Mouse (Mus musculus) thymus, postnatal 36 days (tissue): Measurements from ENCODE around the gene Gpatch11.
"Not testable (repeated sequence)": the region's sequence is repeated elsewhere in the genome, so short reads cannot be mapped to it uniquely, and the experiment has no call there.

ENCODE experiments used
- DNase-seq, 2 experiments: peaks; one replicate each; pipeline ENCODE4 v3.0.0; 2022; ENCODE audit warnings: mixed read lengths in 2 of 2

The Gpatch11 gene

DNA sequence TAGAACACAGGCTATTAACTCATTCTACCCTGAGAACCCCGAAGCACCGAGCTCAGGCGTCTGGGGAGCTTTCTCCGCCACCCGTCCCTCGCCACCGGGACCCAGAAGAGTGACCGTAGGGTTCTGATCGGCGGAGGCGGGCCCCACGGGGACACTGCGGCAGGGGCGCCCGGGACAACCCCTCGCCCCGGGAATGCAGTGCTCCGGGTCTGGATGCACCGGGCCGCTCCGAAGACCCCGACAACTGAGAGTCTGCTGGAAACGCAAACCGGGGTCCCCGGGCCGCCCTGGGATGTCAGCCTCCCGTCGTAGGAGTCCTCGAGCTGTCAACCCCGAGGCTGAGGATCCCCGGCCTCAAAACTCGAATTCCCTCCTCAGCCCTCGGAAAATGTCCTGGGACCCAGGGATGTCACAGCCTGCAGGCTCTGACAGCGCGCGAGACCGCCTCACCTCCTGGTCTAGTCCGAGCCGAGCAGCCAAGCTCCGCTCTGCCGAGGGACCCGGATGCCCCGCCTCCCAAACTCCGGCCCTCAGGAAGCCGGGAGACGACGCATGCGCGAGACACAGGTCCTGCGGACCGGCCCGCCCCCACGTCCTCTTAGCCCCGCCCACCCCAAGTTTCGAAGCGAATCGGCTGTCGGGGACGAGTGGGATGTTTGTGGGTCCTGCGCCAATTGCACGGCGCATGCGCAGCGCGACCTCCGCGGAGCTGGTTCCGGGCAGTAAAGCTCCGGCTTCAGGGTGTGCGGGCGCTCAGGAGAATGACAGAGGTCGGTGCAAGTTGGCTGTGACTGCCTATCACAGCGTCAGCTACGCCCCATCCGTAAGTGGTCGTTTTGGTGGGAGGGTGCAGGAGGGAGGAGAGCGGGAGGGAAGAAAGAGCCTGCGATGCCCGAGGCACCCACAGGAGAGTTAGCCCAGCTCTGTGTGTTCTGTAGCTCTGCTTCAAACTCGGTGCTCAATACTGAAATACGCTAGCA lies at the start of gene Gpatch11, which contains the start of gene Heatr5b:
Gpatch11 (plus strand) TSS at position 712 of the 980 bp plus-strand sequence.
Heatr5b (minus strand) TSS at position 509 of the 980 bp plus-strand sequence.
- peak; percentile 97 to 98 for DNase-seq

DNA sequence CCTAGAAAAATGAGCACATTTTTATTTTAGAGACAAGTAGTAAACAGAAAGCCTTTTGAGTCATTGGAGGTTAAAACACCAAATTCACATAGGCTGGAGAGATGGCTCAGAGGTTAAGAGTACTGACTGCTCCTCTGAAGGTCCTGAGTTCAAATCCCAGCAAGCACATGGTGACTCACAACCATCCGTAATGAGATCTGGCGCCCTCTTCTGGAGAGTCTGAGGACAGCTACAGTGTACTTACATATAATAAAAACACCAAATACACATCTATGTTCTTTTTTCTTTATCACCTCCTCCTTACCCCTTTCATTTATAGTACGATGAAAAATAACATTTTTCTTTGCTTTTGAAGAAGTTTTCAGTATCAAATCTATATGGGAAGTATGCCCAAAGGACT lies 47.1 kb upstream of the Gpatch11 start:
- not testable (repeated sequence) for DNase-seq

DNA sequence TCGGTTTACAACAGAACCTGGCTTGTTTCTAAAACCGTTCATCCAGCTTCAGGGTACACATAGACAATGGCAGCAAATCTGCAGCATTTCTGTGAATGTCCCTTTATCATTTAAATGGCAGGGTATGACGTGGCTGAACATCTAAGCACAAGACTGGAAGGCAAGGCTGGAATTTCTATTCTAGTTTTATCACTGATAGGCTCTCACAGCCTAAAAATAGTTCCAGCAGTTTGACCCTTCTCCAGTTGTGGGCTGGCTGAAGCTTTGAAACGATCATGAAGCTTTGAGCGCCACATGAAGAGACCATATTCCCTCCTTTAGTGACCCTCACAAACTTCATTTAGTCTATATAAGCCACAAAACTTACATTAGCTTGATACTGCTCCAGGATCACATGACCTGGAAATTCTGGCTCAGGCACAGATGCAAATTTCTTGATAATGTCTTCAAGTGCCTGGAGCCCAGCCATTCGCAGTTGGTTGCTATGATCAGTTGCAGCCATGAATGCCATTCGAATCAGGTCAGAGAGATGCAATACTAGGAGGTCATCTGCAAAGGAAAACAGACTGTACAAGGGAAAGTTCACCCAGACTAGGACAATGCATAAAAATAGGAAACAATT lies 44.2 kb upstream of the Gpatch11 start:
- DNase-seq = no peak

DNA sequence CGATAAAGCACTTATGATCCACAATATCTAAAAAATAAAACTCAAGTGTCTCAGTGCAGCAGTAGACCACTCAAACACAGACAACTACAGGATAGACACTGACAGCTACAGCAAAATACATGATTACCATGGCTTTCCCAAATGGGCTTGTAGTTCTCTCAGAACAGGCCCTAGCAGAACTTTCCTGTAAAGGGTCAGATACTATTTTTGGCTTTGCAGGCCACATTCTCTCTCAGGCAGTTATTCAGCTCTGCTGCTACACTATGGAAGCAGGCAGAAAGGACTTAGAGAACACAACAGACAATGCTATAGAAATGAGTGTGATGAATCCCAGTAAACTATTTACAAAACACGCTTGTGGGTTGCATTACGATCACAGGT lies 43.7 kb upstream of the Gpatch11 start:
- no peak for DNase-seq

DNA sequence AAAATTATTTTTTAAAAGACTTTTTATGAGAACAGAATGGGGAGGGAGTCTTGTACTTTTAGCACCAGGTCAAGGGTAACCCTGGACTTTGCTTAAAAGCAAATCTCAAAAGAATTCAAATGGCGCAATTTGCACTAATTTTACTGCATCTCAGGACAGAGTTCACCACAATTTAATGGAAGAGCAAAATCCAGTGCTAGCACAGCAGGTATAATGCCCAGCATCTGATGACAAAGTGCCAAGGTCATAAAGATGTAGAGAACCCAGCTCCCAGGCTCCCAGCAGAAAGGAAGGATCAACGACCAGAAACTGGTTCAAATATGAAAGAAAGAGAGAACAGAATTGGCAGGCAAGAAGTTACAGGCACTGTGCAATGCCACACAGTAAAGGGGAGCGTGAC lies 43.2 kb upstream of the Gpatch11 start:
- no peak for DNase-seq

DNA sequence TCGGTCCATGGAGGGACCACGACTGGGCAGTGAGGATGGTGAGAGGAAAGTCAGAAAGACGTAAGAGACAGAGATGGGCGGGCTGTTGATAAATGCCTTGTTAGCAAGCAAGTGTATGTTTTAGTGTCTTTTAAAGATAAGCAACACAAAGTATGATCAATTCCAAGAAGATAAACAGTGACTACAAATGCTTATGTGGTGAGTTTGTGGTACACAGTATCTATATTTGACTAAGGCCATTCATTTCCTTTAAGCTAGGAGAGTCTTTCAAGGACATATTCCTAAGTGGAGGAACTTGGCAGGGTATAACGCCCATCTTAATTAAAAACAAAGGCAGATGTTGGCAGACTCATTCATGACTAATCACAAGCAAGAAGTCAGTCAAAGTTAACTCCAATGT lies 41.0 kb upstream of the Gpatch11 start:
- no peak for DNase-seq

DNA sequence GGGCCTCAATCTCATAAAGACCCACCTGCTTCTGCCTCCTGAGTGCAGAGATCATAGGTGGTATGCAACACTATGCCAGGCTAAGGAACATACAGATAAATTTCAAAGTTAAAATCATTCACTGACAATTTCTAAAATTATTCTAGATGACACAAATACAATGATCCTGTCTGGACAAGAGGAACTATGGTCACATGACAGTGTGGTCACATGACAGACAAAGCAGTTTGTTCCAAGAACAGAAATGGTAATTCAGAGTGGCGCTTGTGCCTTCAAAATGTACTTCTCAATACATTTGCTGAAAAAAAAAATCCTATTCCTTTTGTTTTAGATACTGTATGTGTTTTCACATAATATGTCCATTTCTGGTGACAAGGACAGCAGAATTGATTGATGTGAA lies 38.1 kb upstream of the Gpatch11 start:
- DNase-seq = no peak

DNA sequence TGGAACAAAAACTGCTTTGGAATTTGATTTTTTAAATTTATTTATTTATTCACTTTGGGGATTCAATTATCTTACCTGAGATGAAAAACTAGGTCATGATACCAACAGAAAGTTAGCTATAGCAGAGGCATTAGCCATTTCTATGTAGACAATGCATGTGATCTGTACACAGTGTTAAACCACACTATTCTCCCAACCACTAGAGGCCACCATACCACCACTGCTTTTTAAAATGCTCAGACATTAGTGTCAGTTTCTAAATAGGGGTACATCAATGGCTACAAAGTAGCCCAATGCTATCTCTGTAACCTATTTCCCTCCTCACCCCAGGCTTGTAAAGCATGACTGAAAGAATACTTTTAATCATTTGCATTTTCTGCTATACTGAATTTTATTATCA lies 26.3 kb upstream of the Gpatch11 start:
- DNase-seq = no peak

DNA sequence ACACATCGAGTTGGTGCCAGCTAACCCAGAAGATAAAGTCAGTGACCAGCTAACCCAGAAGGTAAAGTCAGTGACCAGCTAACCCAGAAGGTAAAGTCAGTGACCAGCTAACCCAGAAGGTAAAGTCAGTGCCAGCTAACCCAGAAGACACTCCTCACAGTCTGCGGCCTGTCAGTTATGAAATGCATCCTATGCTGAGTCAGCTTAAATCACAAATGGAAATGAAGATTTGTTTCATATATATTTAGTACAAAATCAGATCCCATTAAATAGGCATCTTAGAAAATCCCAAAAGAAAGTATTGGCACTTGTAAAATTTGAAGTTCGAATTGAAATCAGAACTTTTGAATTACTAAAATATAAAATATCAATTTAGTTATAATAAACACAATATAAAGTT lies 25.8 kb upstream of the Gpatch11 start:
- no peak for DNase-seq

DNA sequence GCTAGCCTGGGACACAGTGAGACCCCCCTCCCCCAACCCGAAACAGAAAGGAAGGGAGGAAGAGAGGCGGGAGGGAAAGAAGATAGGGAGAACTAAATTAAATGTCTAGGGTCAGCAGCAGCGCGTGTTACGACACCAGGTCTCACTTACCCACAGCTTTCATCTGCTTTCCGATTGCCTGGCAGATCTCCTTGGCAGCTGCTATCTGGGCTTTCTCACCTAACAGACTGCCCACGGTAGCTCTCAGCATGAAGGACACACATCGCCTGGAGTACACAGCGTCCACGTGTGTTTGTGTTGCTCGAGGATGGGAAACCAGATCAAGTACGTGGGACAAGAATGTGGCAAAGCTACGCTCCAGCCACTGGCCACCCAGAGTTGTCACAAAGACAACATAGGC lies 11.0 kb upstream of the Gpatch11 start:
- DNase-seq = no peak

DNA sequence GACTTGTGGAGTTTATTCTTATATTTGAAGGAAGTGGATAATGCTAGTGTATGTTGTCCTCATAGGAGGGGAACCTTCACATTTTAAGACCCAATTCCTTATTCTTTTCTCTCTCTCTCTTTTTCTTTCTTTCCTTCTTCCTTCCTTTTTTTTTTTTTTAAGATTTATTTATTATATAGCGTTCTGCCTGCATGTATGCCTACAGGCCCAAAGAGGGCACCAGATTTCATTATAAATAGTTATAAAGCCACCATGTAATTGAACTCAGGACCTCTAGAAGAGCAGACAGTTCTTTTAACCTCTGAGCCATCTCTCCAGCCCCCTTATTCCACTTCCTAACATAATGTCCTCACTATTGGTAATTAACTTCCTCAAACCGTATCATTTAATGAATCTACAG lies 689 bp downstream of the Gpatch11 start:
- no peak for DNase-seq

DNA sequence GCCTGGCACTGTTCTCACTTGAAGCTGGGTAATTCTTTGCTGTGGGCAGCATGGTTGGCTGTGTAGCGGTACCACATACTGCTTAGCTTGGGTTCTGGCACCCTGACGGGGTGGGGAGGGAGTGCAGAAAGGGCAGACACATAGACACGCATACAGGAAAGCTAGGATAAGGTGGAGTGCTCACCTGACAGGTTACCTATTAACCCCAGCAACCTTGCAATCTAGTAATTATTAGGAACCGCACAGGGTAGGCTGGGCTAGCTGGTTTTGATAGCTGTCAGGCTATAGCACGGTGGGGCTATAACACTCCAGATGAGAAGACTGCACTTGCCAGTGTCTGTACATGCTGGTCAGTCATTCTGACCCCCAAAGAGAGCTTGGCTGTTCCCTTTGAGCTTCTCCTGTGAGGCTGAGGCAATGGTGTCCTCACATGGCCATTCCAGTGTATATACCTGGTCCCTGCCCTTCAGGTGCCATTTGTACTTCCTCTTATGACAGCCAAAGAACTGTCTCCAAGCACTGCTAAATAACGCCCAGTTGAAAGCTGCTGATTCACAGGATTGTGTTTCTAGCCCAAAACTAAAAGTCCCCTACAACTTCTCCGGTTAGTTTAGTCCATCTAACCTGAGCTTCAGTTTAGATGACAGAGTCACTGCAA lies 7.0 kb downstream of the Gpatch11 start:
- DNase-seq = no peak

DNA sequence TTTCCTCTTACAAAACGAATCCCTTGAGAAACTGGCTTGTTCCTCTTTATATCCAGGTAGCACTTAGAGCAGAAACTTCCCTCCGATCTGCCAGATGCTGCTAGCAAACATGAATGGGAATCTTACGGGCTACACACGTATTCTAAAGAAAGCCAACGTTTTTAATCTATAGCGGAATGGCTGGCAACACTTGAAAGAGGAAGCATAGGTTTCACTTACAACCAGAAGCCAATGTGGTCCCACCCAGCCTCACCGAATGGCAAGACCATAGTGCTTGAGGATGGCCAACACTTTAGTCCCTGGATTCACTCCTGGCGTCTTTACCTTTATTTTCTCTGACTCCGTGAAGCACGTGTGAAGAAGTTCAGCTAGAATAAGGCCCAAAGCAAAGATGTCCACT lies 20.9 kb downstream of the Gpatch11 start:
- DNase-seq = no peak

DNA sequence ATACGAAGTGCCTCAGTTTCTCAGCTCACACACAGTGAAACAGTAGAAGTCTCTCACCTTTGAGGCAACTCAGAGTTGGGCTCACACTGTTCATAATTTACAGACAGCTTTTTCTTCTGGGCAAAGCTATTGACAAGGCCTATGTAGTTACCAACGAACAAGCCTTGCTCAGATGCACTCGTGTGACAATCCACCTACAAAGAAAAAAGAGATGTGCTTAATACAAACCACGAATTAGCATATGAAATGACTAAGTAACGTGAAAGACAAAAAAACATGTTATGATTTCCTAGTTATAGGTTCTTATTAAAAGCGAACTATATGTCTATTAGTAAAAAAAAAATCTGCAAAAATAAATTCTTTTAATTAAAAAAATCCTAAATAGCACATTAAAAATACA lies 38.5 kb downstream of the Gpatch11 start:
- no peak for DNase-seq

DNA sequence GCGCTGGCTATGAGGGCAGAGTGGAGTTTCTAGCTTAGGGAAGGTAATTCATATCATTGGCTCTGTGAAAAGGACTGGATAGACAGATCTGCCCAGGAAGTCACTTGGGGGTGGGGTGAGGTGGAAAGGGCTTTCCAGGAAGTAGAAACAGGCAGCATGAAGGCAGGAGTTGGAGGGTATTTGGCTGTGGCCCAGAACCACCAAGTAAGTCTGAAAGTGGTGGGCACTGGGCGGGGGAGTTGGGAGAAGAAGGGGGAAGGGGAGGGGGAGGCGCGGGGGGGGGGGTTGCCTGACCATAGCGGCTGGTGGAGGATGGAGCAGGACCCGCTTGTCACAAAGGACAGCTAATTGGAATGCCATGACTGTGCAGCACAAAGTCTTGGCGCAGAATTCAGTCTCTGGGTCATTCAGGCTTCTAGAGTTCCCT lies 46.5 kb downstream of the Gpatch11 start:
- peak; percentile 14 to 33 for DNase-seq

DNA sequence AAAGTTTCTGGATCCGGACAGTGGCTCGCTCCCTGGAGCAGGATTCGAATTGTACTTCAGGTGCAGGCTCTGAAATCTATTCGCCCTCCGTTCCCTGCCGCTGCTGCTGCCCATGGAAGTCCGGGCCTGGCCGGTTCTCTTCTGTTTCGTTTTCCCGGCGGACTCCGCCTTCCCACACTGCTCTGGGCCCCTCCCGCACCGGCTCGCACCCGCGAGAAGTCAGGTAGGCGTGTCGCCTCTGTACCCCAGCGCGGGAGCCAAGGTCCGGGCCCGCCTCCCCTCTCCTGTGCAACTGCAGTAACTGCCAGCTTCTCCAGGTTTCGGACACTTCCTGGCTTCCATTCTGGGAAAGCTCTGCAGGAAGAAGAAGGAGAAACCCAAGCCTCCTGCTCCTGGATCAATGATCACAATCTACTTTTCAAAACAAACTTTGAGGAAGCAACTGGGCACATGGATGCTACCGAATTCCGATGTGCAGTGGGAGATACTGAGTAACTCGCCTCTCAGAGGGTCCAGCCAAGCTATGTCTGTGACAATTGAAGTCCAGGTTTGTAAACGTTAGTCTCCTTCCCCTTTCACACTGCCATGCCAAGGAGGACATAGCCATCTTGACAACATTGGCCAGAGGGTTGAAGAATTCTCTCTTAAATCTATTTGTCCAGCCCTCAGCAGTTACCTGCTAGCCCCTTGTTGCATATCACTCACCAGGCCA lies 47.2 kb downstream of the Gpatch11 start, which contains the start of gene Eif2ak2:
Eif2ak2 (minus strand) TSS at position 173 of the 712 bp plus-strand sequence.
- DNase-seq = peak; percentile 64 to 75

DNA sequence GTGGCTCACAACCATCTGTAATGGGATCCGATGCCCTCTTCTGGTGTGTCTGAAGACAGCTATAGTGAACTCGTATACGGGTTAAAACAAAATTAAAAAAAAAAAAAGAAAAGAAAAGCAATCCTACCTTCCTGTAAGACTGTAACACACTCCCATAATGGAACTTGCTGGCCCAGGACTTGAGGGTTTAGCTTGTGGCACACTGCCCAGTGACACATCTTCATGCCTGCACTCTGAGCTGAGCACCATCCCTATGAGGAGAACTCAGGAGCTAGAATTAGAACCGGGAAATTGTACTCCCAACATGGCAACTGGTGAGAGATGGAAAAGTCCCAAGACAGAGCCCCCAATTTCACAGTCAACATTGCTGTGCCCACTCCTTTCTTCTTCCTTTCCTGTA lies 47.9 kb downstream of the Gpatch11 start:
- no peak for DNase-seq

DNA sequence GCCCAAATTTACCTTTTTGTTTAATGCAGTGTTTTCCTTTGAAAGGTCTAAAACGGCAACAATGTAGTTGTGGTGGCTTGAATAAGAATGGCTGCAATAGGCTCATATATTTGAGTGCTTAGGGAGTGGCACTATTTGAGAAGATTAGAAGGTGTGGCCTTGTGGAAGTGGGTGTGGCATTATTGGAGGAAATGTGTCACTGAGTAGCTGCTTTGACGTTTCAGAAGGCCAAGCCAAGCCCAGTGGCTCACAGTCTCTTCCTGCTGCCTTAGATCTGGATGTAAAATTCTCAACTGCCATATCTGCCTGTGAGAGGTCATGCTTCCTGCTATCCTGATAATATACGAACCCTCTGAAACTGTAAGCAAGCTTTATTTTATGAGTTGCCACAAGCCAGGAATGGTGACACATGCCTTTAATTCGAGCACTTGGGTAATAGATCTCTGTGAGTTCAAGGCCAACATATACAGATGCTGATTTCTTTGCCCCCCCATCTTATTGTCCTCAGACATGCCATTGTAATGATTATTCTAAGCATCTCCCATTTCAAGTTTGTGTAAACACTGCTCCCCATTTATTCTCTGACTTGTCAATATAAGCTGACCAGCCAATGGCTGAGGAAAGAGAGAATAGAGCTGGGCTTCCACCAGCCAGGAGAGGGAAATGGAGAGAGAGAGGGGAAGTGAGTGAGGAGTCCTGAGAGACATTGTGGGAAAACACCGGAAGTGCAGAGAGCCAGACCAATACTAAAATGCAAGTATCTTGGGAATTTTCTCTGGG lies 50.1 kb downstream of the Gpatch11 start:
- DNase-seq = no peak

DNA sequence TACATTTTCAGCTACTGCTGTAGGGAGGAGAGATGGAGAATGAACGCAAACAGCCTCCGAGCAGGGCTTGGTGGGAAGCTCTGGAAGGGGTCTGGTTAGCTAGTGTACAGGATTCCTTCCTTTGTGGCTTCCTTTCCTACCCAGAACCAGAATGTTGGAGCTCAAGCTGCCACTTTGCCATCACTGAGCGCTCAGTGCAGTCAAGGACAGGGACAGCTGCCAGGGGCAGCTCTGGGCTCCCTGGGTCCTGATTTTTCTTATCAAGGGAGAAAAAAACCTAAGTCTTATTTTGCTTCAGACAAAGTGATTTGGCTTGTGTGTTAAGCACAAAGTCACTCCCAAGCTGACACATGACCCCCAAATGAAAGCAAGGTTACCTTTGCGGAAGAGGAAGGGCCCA lies 53.2 kb downstream of the Gpatch11 start:
- no peak for DNase-seq

DNA sequence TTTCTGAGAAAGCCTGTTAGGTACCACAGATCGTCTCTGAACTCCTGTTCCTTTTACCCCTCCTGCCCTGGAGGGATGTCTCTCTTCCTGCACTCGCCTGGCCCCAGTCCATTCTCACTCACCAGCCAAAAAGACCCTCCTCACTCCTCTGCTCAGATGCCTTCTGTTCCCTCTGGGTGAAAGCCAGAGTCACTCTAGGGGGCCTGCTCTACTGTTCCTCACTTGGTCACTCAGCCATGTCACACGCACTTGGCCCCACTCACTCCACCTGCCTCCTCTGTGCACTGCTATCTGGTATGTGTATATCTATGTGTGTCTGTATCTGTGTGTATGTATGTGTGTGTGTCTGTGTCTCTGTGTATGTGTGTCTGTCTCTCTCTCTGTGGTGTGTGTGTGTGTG lies 53.8 kb downstream of the Gpatch11 start:
- no peak for DNase-seq

DNA sequence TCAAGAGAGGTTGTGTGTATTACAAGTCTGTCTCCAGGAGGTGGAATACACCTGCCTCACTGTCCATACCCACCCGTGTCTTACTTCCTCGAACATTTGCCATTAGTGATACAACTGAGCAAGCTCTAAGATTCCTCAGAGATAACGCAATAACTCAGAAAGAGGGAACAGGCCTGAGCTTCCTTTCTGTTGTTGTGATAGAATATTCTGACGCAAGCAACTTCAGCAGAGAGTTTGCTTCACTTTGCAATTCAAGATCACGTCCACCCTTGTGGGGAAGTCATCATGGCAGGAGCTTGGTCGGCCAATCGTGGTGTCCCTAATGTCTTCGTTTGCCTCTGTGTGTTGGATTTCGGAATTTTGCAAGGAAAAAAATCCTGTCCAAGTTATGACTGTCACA lies 55.7 kb downstream of the Gpatch11 start:
- no peak for DNase-seq

DNA sequence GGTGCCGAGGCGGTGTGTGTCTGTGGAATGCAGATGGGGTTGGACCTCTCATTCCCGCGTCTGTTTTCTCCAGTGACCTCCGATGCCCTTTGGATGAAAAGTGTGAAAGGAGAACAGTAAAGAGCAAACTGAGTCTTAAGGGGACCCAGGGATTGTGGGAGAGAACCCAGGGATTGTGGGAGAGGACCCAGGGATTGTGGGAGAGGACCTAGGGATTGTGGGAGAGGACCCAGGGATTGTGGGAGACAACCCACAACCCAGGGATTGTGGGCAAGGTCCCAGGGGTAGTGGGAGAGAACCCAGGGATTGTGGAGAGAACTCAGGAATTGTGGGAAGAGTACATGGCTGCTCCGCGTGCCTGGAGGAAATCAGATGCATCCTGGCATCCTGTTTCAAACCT lies 59.6 kb downstream of the Gpatch11 start:
- DNase-seq = no peak
